Mouse (Mus musculus): ENCODE data around the gene Ankrd9. TPM values are rescaled to one million over a fixed set of nuclear protein-coding genes. Genes with fewer than 3 reads are reported as not detected.

Ankrd9 gene
- polyA plus RNA-seq, 2 experiments, result 11.7 to 15.6 TPM

DNA sequence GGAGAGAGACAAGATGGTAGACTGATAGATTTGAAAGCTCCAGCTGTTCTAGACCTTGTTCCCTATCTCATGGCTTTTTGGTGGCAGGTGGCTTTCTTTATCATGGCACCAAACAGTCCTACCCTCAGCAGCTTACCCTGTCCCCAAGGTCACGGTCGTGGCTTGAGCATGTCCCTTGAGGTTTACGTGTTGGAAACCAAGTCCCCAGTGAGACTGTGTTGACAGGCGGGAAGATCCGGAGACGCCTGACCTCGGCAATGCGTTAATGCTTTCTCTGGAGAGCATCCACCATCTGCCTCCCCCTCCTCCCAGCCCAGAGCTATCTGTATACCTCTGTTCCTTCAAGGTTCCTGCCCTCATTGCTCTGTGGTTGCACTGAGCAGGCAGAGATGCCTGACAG lies 4.9 kb upstream of the Ankrd9 start:
- Histone ChIP-seq H3K9me3 (ENCODE audit: control insufficient read depth, low read length) (no peaks in the 10 kb centered on the region), H3K27me3 (ENCODE audit: control insufficient read depth, insufficient read depth, low read length) (no peaks in the 10 kb centered on the region), H3K36me3 (ENCODE audit: control insufficient read depth, insufficient read depth, low read length) (no peaks in the 10 kb centered on the region), H3K9ac (ENCODE audit: low read depth, low read length, severe bottlenecking) (no peak overlapping the region), H3K4me2 (replicated peaks; ENCODE audit: low read depth, low read length, severe bottlenecking) (no peak overlapping the region), H3K4me1 (ENCODE audit: control insufficient read depth, insufficient read depth, low read length) (no peaks in the 10 kb centered on the region), H3K27ac (replicated peaks; ENCODE audit: low read depth, low read length) (no peak overlapping the region), H3K4me3 (replicated peaks; ENCODE audit: low read length) (no peak overlapping the region)
- DNase-seq (ENCODE audit: low spot score) (no peak), ATAC-seq (ENCODE audit: low FRiP score, low read depth) (no peak)
- 93% methylated on average over 8 of the region's 8 CpGs for WGBS
- TF ChIP-seq POLR2A (IDR thresholded peaks at IDR 0.05; ENCODE audit: borderline replicate concordance, extremely low read depth, insufficient read depth, insufficient read length), result no peak

GRCm38 (mm10) chr12:110983083-110983482 lies 4.2 kb upstream of the Ankrd9 start:
- Histone ChIP-seq H3K36me3 (ENCODE audit: control insufficient read depth, insufficient read depth, low read length) (no peaks in the 10 kb centered on the region), H3K4me2 (replicated peaks; ENCODE audit: low read depth, low read length, severe bottlenecking) (no peak overlapping the region), H3K9ac (ENCODE audit: low read depth, low read length, severe bottlenecking) (no peak overlapping the region), H3K9me3 (ENCODE audit: control insufficient read depth, low read length) (no peaks in the 10 kb centered on the region), H3K4me3 (replicated peaks; ENCODE audit: low read length) (no peak overlapping the region), H3K27me3 (ENCODE audit: control insufficient read depth, insufficient read depth, low read length) (no peaks in the 10 kb centered on the region), H3K27ac (replicated peaks; ENCODE audit: low read depth, low read length) (no peak overlapping the region), H3K4me1 (ENCODE audit: control insufficient read depth, insufficient read depth, low read length) (peaks cover 4% of the 10 kb centered on the region; the same call in 1 of the 2 replicates)
- ATAC-seq (ENCODE audit: low FRiP score, low read depth), result no peak
- DNase-seq (ENCODE audit: low spot score), result no peak
- TF ChIP-seq POLR2A (IDR thresholded peaks at IDR 0.05; ENCODE audit: borderline replicate concordance, extremely low read depth, insufficient read depth, insufficient read length), result no peak
- WGBS, result 55% methylated on average over 8 of the region's 8 CpGs

- no peak for TF ChIP-seq POLR2A (IDR thresholded peaks at IDR 0.05; ENCODE audit: borderline replicate concordance, extremely low read depth, insufficient read depth, insufficient read length)
- DNase-seq (ENCODE audit: low spot score), result no peak
- 52% methylated on average over 3 of the region's 3 CpGs for WGBS
Measured at GRCm38 (mm10) chr12:110981736-110982135, 2.9 kb upstream of the Ankrd9 start.

GRCm38 (mm10) chr12:110979808-110980207 lies 968 bp upstream of the Ankrd9 start:
- WGBS, result 83% methylated on average over 3 of the region's 3 CpGs
- H3K27me3 ChIP-seq (ENCODE audit: control insufficient read depth, insufficient read depth, low read length), result no peaks in the 10 kb centered on the region
- H3K27ac ChIP-seq (replicated peaks; ENCODE audit: low read depth, low read length), result no peak overlapping the region
- H3K4me2 ChIP-seq (replicated peaks; ENCODE audit: low read depth, low read length, severe bottlenecking), result no peak overlapping the region
- ATAC-seq (ENCODE audit: low FRiP score, low read depth), result no peak
- peaks cover 21% of the 10 kb centered on the region for H3K36me3 ChIP-seq (ENCODE audit: control insufficient read depth, insufficient read depth, low read length)
- 0 out of 2 replicates have a peak overlapping the region, but pooled peaks have one; percentile 87 for H3K4me3 ChIP-seq (replicated peaks; ENCODE audit: low read length)
- H3K9me3 ChIP-seq (ENCODE audit: control insufficient read depth, low read length), result no peaks in the 10 kb centered on the region
- no peak for TF ChIP-seq POLR2A (IDR thresholded peaks at IDR 0.05; ENCODE audit: borderline replicate concordance, extremely low read depth, insufficient read depth, insufficient read length)
- no peak for DNase-seq (ENCODE audit: low spot score)
- peak overlapping the region; percentile 83; the same call in 1 of the 2 replicates for H3K9ac ChIP-seq (ENCODE audit: low read depth, low read length, severe bottlenecking)
- H3K4me1 ChIP-seq (ENCODE audit: control insufficient read depth, insufficient read depth, low read length), result peaks cover 8% of the 10 kb centered on the region; the same call in 1 of the 2 replicates

More at GRCm38 (mm10) chr12:110981736-110982135, 2.9 kb upstream of the Ankrd9 start:
- Histone ChIP-seq H3K36me3 (ENCODE audit: control insufficient read depth, insufficient read depth, low read length) (peaks cover 6% of the 10 kb centered on the region; the same call in 1 of the 2 replicates), H3K9me3 (ENCODE audit: control insufficient read depth, low read length) (no peaks in the 10 kb centered on the region), H3K9ac (ENCODE audit: low read depth, low read length, severe bottlenecking) (no peak overlapping the region), H3K4me1 (ENCODE audit: control insufficient read depth, insufficient read depth, low read length) (peaks cover 8% of the 10 kb centered on the region; the same call in 1 of the 2 replicates), H3K27ac (replicated peaks; ENCODE audit: low read depth, low read length) (no peak overlapping the region), H3K4me2 (replicated peaks; ENCODE audit: low read depth, low read length, severe bottlenecking) (no peak overlapping the region), H3K4me3 (replicated peaks; ENCODE audit: low read length) (no peak overlapping the region), H3K27me3 (ENCODE audit: control insufficient read depth, insufficient read depth, low read length) (no peaks in the 10 kb centered on the region)
- no peak for ATAC-seq (ENCODE audit: low FRiP score, low read depth)

DNA sequence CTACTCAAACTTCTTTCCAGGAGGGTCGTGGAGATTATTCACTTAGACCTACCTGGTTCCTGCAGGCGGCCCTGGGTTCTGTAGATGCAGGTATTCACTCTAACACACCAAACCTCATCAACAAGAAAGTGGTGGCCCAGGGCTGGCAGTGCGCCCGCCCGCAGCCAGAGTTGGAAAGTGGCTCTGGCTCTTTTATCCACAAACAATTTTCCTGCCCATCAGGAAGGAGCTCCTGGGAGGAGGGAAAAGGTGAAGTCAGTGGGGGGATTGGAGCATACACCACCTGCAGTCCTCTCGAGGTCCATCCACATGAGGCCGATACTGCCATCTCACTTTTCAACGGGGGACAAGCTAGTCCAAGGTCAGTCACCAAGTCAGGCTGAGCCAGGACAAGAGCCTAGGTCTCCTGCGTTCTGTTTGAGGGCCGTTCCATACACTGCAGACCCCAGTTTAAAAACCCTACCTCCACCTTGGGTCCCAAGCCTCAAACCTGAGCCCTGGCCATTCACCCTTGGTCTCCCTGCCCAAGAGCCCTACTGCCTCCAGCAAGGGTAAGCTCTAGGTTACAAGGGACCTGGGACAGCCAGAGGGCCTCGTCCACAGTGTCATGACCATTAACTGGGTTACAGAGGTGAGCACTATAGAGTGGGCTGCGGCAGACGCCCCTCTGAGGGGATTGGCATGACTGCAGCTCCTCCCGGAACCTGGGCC lies 789 bp downstream of the Ankrd9 start:
- ATAC-seq (ENCODE audit: low FRiP score, low read depth), result no peak
- peak overlapping the region; percentile 87 for H3K4me3 ChIP-seq (replicated peaks; ENCODE audit: low read length)

More for the DNA sequence above, 789 bp downstream of the Ankrd9 start:
- no peak for DNase-seq (ENCODE audit: low spot score)
- Histone ChIP-seq H3K9me3 (ENCODE audit: control insufficient read depth, low read length) (no peaks in the 10 kb centered on the region), H3K27me3 (ENCODE audit: control insufficient read depth, insufficient read depth, low read length) (no peaks in the 10 kb centered on the region), H3K4me1 (ENCODE audit: control insufficient read depth, insufficient read depth, low read length) (peaks cover 8% of the 10 kb centered on the region; the same call in 1 of the 2 replicates), H3K36me3 (ENCODE audit: control insufficient read depth, insufficient read depth, low read length) (peaks cover 27% of the 10 kb centered on the region), H3K4me2 (replicated peaks; ENCODE audit: low read depth, low read length, severe bottlenecking) (peak overlapping the region; percentile 79), H3K27ac (replicated peaks; ENCODE audit: low read depth, low read length) (no peak overlapping the region), H3K9ac (ENCODE audit: low read depth, low read length, severe bottlenecking) (peak overlapping the region; percentile 83)
- no peak for TF ChIP-seq POLR2A (IDR thresholded peaks at IDR 0.05; ENCODE audit: borderline replicate concordance, extremely low read depth, insufficient read depth, insufficient read length)
- WGBS, result 48% methylated on average over 14 of the region's 14 CpGs
